In the genomic region with DNA sequence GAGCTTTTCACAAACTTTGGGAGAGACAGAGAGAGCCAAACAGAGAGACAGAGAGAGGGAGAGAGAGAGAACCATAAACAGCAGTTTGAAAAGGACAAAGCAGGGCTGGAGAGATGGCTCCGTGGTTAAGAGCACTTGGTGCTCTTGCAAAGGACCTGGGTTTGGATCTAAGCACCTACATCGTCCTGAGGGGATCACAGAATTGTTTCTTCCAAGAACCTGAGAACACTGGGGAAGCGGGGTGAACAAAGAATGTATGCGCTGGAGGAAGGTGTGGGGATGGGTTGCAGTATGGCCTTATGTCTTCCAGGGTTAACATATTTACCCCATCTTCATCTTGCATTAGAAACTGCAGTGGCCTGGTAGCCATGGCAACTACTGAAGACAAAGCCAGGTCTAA, we compare ENCODE assay signal across 20 mouse cellular contexts. TPM values are rescaled to one million over a fixed set of nuclear protein-coding genes. Genes with fewer than 3 reads are reported as not detected.
DNase-seq lines count a peak whose midpoint lies in the region; ATAC-seq and TF ChIP-seq lines count a peak whose summit lies in the region.
"Had no signal": no experiment of that assay in that cellular context is flagged by ENCODE, and none has a peak within 500 bp of the region (broad histone marks: within the 10 kb centered on the region; RNA-seq: fewer than 3 reads in every experiment).

No protein-coding gene starts in this region.

- intact Hi-C loops in heart, postnatal 10 days (cut with DNase I), result no loop called here

- 43% methylated on average over 4 of the region's 4 CpGs for WGBS in hindbrain, embryonic 10.5 days
- 56% methylated on average over 4 of the region's 4 CpGs for WGBS in hindbrain, embryonic 16.5 days
- 46% methylated on average over 4 of the region's 4 CpGs for WGBS in midbrain, embryonic 10.5 days
- WGBS in midbrain, postnatal 0 days, result 49% methylated on average over 4 of the region's 4 CpGs
- 71% methylated on average over 4 of the region's 4 CpGs for WGBS in limb, embryonic 13.5 days

- H3K27me3 ChIP-seq in hindbrain, embryonic 10.5 days (ENCODE audit: insufficient read depth, poor library complexity, severe bottlenecking), result no peaks in the 10 kb centered on the region
- no peaks in the 10 kb centered on the region for H3K27me3 ChIP-seq in hindbrain, embryonic 16.5 days (replicated peaks; ENCODE audit: control insufficient read depth, insufficient read depth, low read length)
- no peaks in the 10 kb centered on the region for H3K27me3 ChIP-seq in midbrain, embryonic 10.5 days (ENCODE audit: low read depth, poor library complexity, severe bottlenecking)
- H3K27me3 ChIP-seq in midbrain, postnatal 0 days (ENCODE audit: insufficient read depth, low read length), result no peaks in the 10 kb centered on the region
- H3K27me3 ChIP-seq in limb, embryonic 13.5 days, result no peaks in the 10 kb centered on the region
- H3K27me3 ChIP-seq: forebrain, embryonic 15.5 days; kidney, embryonic 15.5 days; liver, embryonic 12.5 days had no signal

- H3K9ac ChIP-seq in hindbrain, embryonic 16.5 days (ENCODE audit: low read depth, low read length), result no peak overlapping the region
- H3K9ac ChIP-seq in midbrain, postnatal 0 days (replicated peaks; ENCODE audit: low read length, poor library complexity, severe bottlenecking), result no peak overlapping the region
- peak overlapping the region; percentile 31; the same call in 1 of the 2 replicates for H3K9ac ChIP-seq in limb, embryonic 13.5 days
- H3K9ac ChIP-seq: kidney, embryonic 15.5 days had no signal

- no peak for TF ChIP-seq CTCF in midbrain, postnatal 0 days (IDR thresholded peaks at IDR 0.05)

- DNase-seq in hindbrain, embryonic 10.5 days (ENCODE audit: low spot score), result peak; percentile 39
- DNase-seq in midbrain, embryonic 10.5 days (ENCODE audit: low spot score), result peak; percentile 44
- DNase-seq in midbrain, postnatal 0 days (ENCODE audit: low spot score), result no peak
- no peak for DNase-seq in heart, postnatal 4 days
- DNase-seq in heart, postnatal 10 days, result no peak
- DNase-seq: adrenal gland, postnatal 36 days; B cell, adult 2 months; cerebellum, adult 11-12 months; cerebellum, postnatal 14 days; heart, postnatal 14 days; lung, embryonic 14.5 days; lung, postnatal 4 days; right cerebral cortex, postnatal 4 days; thymus, adult 2 months had no signal

- peaks cover 15% of the 10 kb centered on the region for H3K36me3 ChIP-seq in hindbrain, embryonic 10.5 days
- H3K36me3 ChIP-seq in hindbrain, embryonic 16.5 days (ENCODE audit: control insufficient read depth, insufficient read depth, low read length), result peaks cover 10% of the 10 kb centered on the region
- H3K36me3 ChIP-seq in midbrain, embryonic 10.5 days, result peaks cover 19% of the 10 kb centered on the region
- peaks cover 23% of the 10 kb centered on the region; the same call in 1 of the 2 replicates for H3K36me3 ChIP-seq in midbrain, postnatal 0 days (ENCODE audit: insufficient read depth, low read length)
- peaks cover 41% of the 10 kb centered on the region for H3K36me3 ChIP-seq in limb, embryonic 13.5 days

- no peak for ATAC-seq in hindbrain, embryonic 16.5 days
- ATAC-seq in midbrain, postnatal 0 days (ENCODE audit: low FRiP score), result no peak
- ATAC-seq in limb, embryonic 13.5 days (ENCODE audit: low FRiP score, low read depth), result no peak

- peak overlapping the region; percentile 59; the same call in 1 of the 2 replicates for H3K27ac ChIP-seq in hindbrain, embryonic 10.5 days
- H3K27ac ChIP-seq in hindbrain, embryonic 16.5 days (ENCODE audit: low read depth, low read length), result no peak overlapping the region
- peak overlapping the region; percentile 92 for H3K27ac ChIP-seq in midbrain, embryonic 10.5 days (replicated peaks)
- H3K27ac ChIP-seq in midbrain, postnatal 0 days (ENCODE audit: low read depth, low read length), result no peak overlapping the region
- H3K27ac ChIP-seq in limb, embryonic 13.5 days, result no peak overlapping the region
- H3K27ac ChIP-seq: forebrain, embryonic 15.5 days had no signal

- no peak overlapping the region for H3K4me2 ChIP-seq in hindbrain, embryonic 16.5 days (ENCODE audit: low read length)
- H3K4me2 ChIP-seq in midbrain, postnatal 0 days (ENCODE audit: low read depth, low read length, poor library complexity, severe bottlenecking), result no peak overlapping the region
- H3K4me2 ChIP-seq in limb, embryonic 13.5 days (replicated peaks), result no peak overlapping the region

- no peak overlapping the region for H3K4me3 ChIP-seq in hindbrain, embryonic 10.5 days
- H3K4me3 ChIP-seq in hindbrain, embryonic 16.5 days (ENCODE audit: low read length), result no peak overlapping the region
- H3K4me3 ChIP-seq in midbrain, embryonic 10.5 days, result peak overlapping the region; percentile 84; the same call in 1 of the 2 replicates
- no peak overlapping the region for H3K4me3 ChIP-seq in midbrain, postnatal 0 days (ENCODE audit: low read depth, low read length)
- H3K4me3 ChIP-seq in limb, embryonic 13.5 days, result no peak overlapping the region

- H3K4me1 ChIP-seq in hindbrain, embryonic 10.5 days (replicated peaks), result peaks cover 18% of the 10 kb centered on the region
- H3K4me1 ChIP-seq in hindbrain, embryonic 16.5 days (ENCODE audit: control insufficient read depth, insufficient read depth, low read depth, low read length), result no peaks in the 10 kb centered on the region
- peaks cover 33% of the 10 kb centered on the region for H3K4me1 ChIP-seq in midbrain, embryonic 10.5 days
- 0 out of 2 replicates have a peak, but pooled peaks cover 5% of the 10 kb centered on the region for H3K4me1 ChIP-seq in midbrain, postnatal 0 days (ENCODE audit: insufficient read depth, low read length)
- H3K4me1 ChIP-seq in limb, embryonic 13.5 days, result peaks cover 19% of the 10 kb centered on the region

- no peaks in the 10 kb centered on the region for H3K9me3 ChIP-seq in hindbrain, embryonic 10.5 days
- no peaks in the 10 kb centered on the region for H3K9me3 ChIP-seq in hindbrain, embryonic 16.5 days (ENCODE audit: control insufficient read depth, low read length)
- no peaks in the 10 kb centered on the region for H3K9me3 ChIP-seq in midbrain, embryonic 10.5 days (replicated peaks)
- H3K9me3 ChIP-seq in midbrain, postnatal 0 days (ENCODE audit: low read length), result no peaks in the 10 kb centered on the region
- H3K9me3 ChIP-seq in limb, embryonic 13.5 days, result no peaks in the 10 kb centered on the region
- H3K9me3 ChIP-seq: forebrain, embryonic 15.5 days; heart, embryonic 10.5 days; kidney, embryonic 15.5 days; liver, embryonic 12.5 days had no signal

RNA-seq across cellular contexts. Expression of gene Nit2, which starts 1.1 kb away (rescaled TPM):
- 45.6 and 47.9 TPM in 2 replicates for polyA plus RNA-seq in hindbrain, embryonic 10.5 days (2016; fragmentation: Nextera tagmentation; extraction: Ambion mirVana)
- polyA plus RNA-seq in hindbrain, embryonic 16.5 days (2015; fragmentation: Nextera tagmentation; extraction: Ambion mirVana), result 57.7 and 60.1 TPM in 2 replicates
- 53.1 and 54.4 TPM in 2 replicates for polyA plus RNA-seq in midbrain, embryonic 10.5 days (2016; fragmentation: Nextera tagmentation; extraction: Ambion mirVana)
- 19.7 and 30.3 TPM in 2 replicates for total RNA-seq in midbrain, postnatal 0 days (2014; rRNA removed)
- polyA plus RNA-seq in midbrain, postnatal 0 days (2015; fragmentation: Nextera tagmentation; extraction: Ambion mirVana), result 55.4 and 59.8 TPM in 2 replicates
- 93.8 and 101 TPM in 2 replicates for polyA plus RNA-seq in limb, embryonic 13.5 days (2015; fragmentation: Nextera tagmentation; extraction: Ambion mirVana)
- total RNA-seq in heart, postnatal 4 days (2021), result 10 to 100 TPM; 27.7 to 29.0 TPM
- total RNA-seq in heart, postnatal 10 days (2021), result 10 to 100 TPM; 33.4 to 34.8 TPM

RNA-seq across cellular contexts. Expression of gene Tomm70a, which starts 46.7 kb away (rescaled TPM):
- 48.3 and 48.9 TPM in 2 replicates for polyA plus RNA-seq in hindbrain, embryonic 10.5 days (2016; fragmentation: Nextera tagmentation; extraction: Ambion mirVana)
- 56.5 and 62.5 TPM in 2 replicates for polyA plus RNA-seq in hindbrain, embryonic 16.5 days (2015; fragmentation: Nextera tagmentation; extraction: Ambion mirVana)
- 47.8 and 51.0 TPM in 2 replicates for polyA plus RNA-seq in midbrain, embryonic 10.5 days (2016; fragmentation: Nextera tagmentation; extraction: Ambion mirVana)
- 107 and 121 TPM in 2 replicates for total RNA-seq in midbrain, postnatal 0 days (2014; rRNA removed)
- polyA plus RNA-seq in midbrain, postnatal 0 days (2015; fragmentation: Nextera tagmentation; extraction: Ambion mirVana), result 60.0 and 66.5 TPM in 2 replicates
- 40.2 and 40.4 TPM in 2 replicates for polyA plus RNA-seq in limb, embryonic 13.5 days (2015; fragmentation: Nextera tagmentation; extraction: Ambion mirVana)
- 10 to 100 TPM; 59.8 to 62.8 TPM for total RNA-seq in heart, postnatal 4 days (2021)
- 10 to 100 TPM; 56.7 to 58.4 TPM for total RNA-seq in heart, postnatal 10 days (2021)

Comparison
In these comparisons a context has a peak if more than half of its experiments do, and no peak if none do; other contexts are left out.
1. DNase-seq: peak in hindbrain, embryonic 10.5 days (single experiment) and midbrain, embryonic 10.5 days (single experiment); none in midbrain, postnatal 0 days (single experiment), heart, postnatal 4 days (single experiment) and heart, postnatal 10 days (0 of 2).
2. H3K27ac ChIP-seq: peak in hindbrain, embryonic 10.5 days (single experiment) and midbrain, embryonic 10.5 days (single experiment); none in hindbrain, embryonic 16.5 days (single experiment), midbrain, postnatal 0 days (single experiment) and limb, embryonic 13.5 days (single experiment).